Mouse (Mus musculus): ENCODE results near the gene Gm5294. TPM values are rescaled to one million over a fixed set of nuclear protein-coding genes. Genes with fewer than 3 reads are reported as not detected.

Gene Gm5294
- 0.14 and 0.16 TPM in 2 replicates for polyA plus RNA-seq (2012; rRNA removed)

DNA sequence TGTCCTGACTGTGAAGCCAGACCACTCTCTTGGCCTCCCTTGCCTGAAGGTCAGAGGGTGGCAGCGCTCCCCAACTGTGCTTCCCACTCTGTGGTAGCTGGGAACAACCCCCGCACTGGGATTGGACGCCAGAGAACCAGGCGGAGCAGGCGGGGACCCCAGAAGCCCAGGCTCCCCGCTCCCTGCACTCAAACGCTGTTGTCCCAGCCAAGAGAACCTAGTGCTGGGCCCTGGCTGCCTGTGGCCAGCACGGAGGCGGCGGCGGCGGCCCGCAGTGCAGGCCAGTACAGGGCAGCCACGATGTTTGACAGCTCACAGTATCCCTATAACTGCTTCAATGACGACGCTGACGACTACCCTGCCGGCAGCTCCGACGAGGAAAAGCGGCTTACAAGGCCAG lies at the start of gene Gm5294:
Gm5294 (plus strand) TSS at position 301 of the 400 bp plus-strand sequence.
- H3K4me3 ChIP-seq (ENCODE audit: insufficient read depth, low read depth, low read length), result no peak within 1 kb of the TSS
- no peaks in the 10 kb centered on the region for H3K36me3 ChIP-seq (ENCODE audit: control insufficient read depth, insufficient read depth, low read length)
- 0 out of 2 replicates have a peak, but pooled peaks cover 2% of the 10 kb centered on the region for H3K27me3 ChIP-seq (replicated peaks; ENCODE audit: control insufficient read depth, insufficient read depth, low read length)
- H3K27ac ChIP-seq (ENCODE audit: insufficient read depth, low read depth, low read length), result no peak within 1 kb of the TSS
- 39% methylated on average over 21 of the region's 21 CpGs for WGBS
- no peak for DNase-seq
- no peak for TF ChIP-seq POLR2A (IDR thresholded peaks at IDR 0.05; ENCODE audit: low read depth, low read length)
- no peak for TF ChIP-seq CTCF (conservative IDR thresholded peaks at IDR 0.05; ENCODE audit: insufficient read depth, insufficient read length, low read depth, low read length)
- no peaks in the 10 kb centered on the region for H3K4me1 ChIP-seq (ENCODE audit: control insufficient read depth, insufficient read depth, low read length)

DNA sequence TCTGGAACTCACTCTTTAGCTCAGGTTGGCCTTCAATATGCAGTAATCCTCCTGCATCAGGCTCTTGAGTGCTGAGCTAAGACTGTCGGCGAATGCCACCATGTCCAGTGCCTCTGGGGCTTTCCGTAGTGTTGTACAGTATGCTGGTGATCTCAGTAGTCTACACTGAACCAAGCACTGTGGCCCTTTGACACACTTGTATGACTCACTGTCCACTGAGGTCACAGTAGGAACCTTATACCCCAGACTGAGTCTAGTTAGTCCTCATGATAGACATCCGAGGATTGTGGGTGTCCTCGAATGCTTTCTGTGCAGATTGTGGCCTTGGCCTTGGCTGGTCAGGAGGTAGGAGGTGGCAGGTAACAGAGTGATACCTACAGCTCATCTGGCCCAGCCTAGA lies 44.8 kb upstream of the Gm5294 start:
- no peak overlapping the region for H3K27ac ChIP-seq (ENCODE audit: insufficient read depth, low read depth, low read length)

GRCm38 (mm10) chr5:138776346-138776745 lies 43.5 kb upstream of the Gm5294 start:
- peaks cover 11% of the 10 kb centered on the region; the same call in 1 of the 2 replicates for H3K4me1 ChIP-seq (ENCODE audit: control insufficient read depth, insufficient read depth, low read length)
- H3K27ac ChIP-seq (ENCODE audit: insufficient read depth, low read depth, low read length), result no peak overlapping the region
- no peak for DNase-seq
- no peaks in the 10 kb centered on the region for H3K36me3 ChIP-seq (ENCODE audit: control insufficient read depth, insufficient read depth, low read length)
- WGBS, result 89% methylated on average over 1 of the region's 1 CpGs
- TF ChIP-seq CTCF (conservative IDR thresholded peaks at IDR 0.05; ENCODE audit: insufficient read depth, insufficient read length, low read depth, low read length), result no peak
- TF ChIP-seq POLR2A (IDR thresholded peaks at IDR 0.05; ENCODE audit: low read depth, low read length), result no peak
- no peak overlapping the region for H3K4me3 ChIP-seq (ENCODE audit: insufficient read depth, low read depth, low read length)
- no peaks in the 10 kb centered on the region for H3K27me3 ChIP-seq (replicated peaks; ENCODE audit: control insufficient read depth, insufficient read depth, low read length)

More for the DNA sequence above, 44.8 kb upstream of the Gm5294 start:
- TF ChIP-seq POLR2A (IDR thresholded peaks at IDR 0.05; ENCODE audit: low read depth, low read length) (no peak), CTCF (conservative IDR thresholded peaks at IDR 0.05; ENCODE audit: insufficient read depth, insufficient read length, low read depth, low read length) (no peak)
- Histone ChIP-seq H3K4me3 (ENCODE audit: insufficient read depth, low read depth, low read length) (no peak overlapping the region), H3K27me3 (replicated peaks; ENCODE audit: control insufficient read depth, insufficient read depth, low read length) (no peaks in the 10 kb centered on the region), H3K4me1 (ENCODE audit: control insufficient read depth, insufficient read depth, low read length) (peaks cover 11% of the 10 kb centered on the region; the same call in 1 of the 2 replicates), H3K36me3 (ENCODE audit: control insufficient read depth, insufficient read depth, low read length) (no peaks in the 10 kb centered on the region)
- no peak for DNase-seq
- WGBS, result 89% methylated on average over 5 of the region's 5 CpGs

DNA sequence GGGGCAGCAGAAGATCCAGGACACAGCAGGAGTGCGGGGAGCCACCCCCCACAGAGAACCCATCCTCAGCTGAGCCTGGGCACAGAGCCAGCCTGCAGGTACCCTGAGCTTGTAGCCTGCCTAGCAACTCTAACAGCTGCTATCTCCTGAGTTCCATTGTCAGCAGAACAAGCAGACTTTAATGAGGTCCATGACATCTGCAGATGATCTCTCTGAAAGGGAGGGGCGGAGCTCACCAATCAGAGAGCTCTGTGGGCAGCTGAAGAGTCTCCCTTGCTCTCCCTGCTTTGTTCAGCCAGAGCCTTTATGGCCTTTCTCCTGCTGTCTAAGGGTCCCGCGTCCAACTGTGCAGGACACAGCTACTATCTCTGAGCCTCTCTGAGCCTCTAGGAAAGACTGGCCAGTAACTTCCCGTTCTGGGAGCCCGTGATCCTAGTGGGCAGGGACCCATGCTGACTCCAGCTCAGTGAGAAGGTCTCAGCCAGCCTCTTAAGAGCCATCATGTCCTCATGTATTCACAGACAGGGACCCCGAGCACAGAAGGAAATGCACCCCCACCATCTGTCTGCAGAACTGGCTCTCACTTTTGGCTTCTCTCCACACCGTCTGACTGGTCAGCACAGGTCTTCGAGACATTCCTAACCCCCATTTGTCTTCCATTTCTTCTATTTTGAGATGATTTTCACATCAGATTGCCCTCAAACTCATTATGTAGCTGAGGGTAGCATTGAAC lies 41.0 kb upstream of the Gm5294 start:
- Histone ChIP-seq H3K4me1 (ENCODE audit: control insufficient read depth, insufficient read depth, low read length) (peaks cover 11% of the 10 kb centered on the region; the same call in 1 of the 2 replicates), H3K27ac (ENCODE audit: insufficient read depth, low read depth, low read length) (no peak overlapping the region), H3K27me3 (replicated peaks; ENCODE audit: control insufficient read depth, insufficient read depth, low read length) (no peaks in the 10 kb centered on the region), H3K36me3 (ENCODE audit: control insufficient read depth, insufficient read depth, low read length) (no peaks in the 10 kb centered on the region), H3K4me3 (ENCODE audit: insufficient read depth, low read depth, low read length) (no peak overlapping the region)
- 53% methylated on average over 9 of the region's 9 CpGs for WGBS
- TF ChIP-seq CTCF (conservative IDR thresholded peaks at IDR 0.05; ENCODE audit: insufficient read depth, insufficient read length, low read depth, low read length) (no peak), POLR2A (IDR thresholded peaks at IDR 0.05; ENCODE audit: low read depth, low read length) (no peak)
- peak; percentile 69 for DNase-seq

GRCm38 (mm10) chr5:138779655-138780054 lies 40.2 kb upstream of the Gm5294 start:
- WGBS, result 58% methylated on average over 3 of the region's 3 CpGs
- DNase-seq, result no peak
- no peak for TF ChIP-seq CTCF (conservative IDR thresholded peaks at IDR 0.05; ENCODE audit: insufficient read depth, insufficient read length, low read depth, low read length)
- no peak for TF ChIP-seq POLR2A (IDR thresholded peaks at IDR 0.05; ENCODE audit: low read depth, low read length)

DNA sequence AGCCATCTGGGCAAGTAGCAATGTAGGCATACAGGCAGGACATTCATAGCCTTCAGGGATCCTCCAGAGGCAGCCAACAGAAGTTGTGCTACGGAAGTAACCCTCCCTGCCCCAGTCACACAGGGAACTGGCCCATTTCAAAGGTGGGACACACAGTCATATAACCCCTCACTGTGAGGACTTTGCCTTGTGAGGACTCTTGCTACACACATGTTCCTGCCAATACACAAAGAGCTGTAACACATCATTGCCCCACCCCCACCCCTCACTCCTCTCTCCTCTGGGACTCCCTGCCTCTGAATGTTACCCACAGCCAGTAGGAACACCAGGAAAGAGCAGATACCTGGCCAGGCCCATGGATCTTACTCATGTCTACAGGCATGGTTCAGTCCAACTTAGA lies 37.2 kb upstream of the Gm5294 start:
- no peaks in the 10 kb centered on the region for H3K36me3 ChIP-seq (ENCODE audit: control insufficient read depth, insufficient read depth, low read length)
- H3K4me1 ChIP-seq (ENCODE audit: control insufficient read depth, insufficient read depth, low read length), result peaks cover 18% of the 10 kb centered on the region
- H3K27ac ChIP-seq (ENCODE audit: insufficient read depth, low read depth, low read length), result no peak overlapping the region
- H3K27me3 ChIP-seq (replicated peaks; ENCODE audit: control insufficient read depth, insufficient read depth, low read length), result no peaks in the 10 kb centered on the region
- H3K4me3 ChIP-seq (ENCODE audit: insufficient read depth, low read depth, low read length), result no peak overlapping the region
- no peak for TF ChIP-seq POLR2A (IDR thresholded peaks at IDR 0.05; ENCODE audit: low read depth, low read length)
- no peak for TF ChIP-seq CTCF (conservative IDR thresholded peaks at IDR 0.05; ENCODE audit: insufficient read depth, insufficient read length, low read depth, low read length)
- WGBS, result 91% methylated on average over 1 of the region's 1 CpGs
- DNase-seq, result no peak

More at GRCm38 (mm10) chr5:138779655-138780054, 40.2 kb upstream of the Gm5294 start:
- H3K36me3 ChIP-seq (ENCODE audit: control insufficient read depth, insufficient read depth, low read length), result no peaks in the 10 kb centered on the region
- H3K4me3 ChIP-seq (ENCODE audit: insufficient read depth, low read depth, low read length), result no peak overlapping the region
- H3K4me1 ChIP-seq (ENCODE audit: control insufficient read depth, insufficient read depth, low read length), result peaks cover 11% of the 10 kb centered on the region; the same call in 1 of the 2 replicates
- H3K27me3 ChIP-seq (replicated peaks; ENCODE audit: control insufficient read depth, insufficient read depth, low read length), result no peaks in the 10 kb centered on the region
- H3K27ac ChIP-seq (ENCODE audit: insufficient read depth, low read depth, low read length), result no peak overlapping the region

- peaks cover 23% of the 10 kb centered on the region for H3K4me1 ChIP-seq (ENCODE audit: control insufficient read depth, insufficient read depth, low read length)
- H3K4me3 ChIP-seq (ENCODE audit: insufficient read depth, low read depth, low read length), result no peak overlapping the region
- no peaks in the 10 kb centered on the region for H3K27me3 ChIP-seq (replicated peaks; ENCODE audit: control insufficient read depth, insufficient read depth, low read length)
- WGBS, result 84% methylated on average over 8 of the region's 8 CpGs
- no peaks in the 10 kb centered on the region for H3K36me3 ChIP-seq (ENCODE audit: control insufficient read depth, insufficient read depth, low read length)
- no peak overlapping the region for H3K27ac ChIP-seq (ENCODE audit: insufficient read depth, low read depth, low read length)
- TF ChIP-seq POLR2A (IDR thresholded peaks at IDR 0.05; ENCODE audit: low read depth, low read length) (no peak), CTCF (conservative IDR thresholded peaks at IDR 0.05; ENCODE audit: insufficient read depth, insufficient read length, low read depth, low read length) (no peak)
- DNase-seq, result no peak
Measured at GRCm38 (mm10) chr5:138783181-138783580, 36.7 kb upstream of the Gm5294 start.
